Mouse (Mus musculus): ENCODE measurements around the gene Olfr1316. TPM values are rescaled to one million over a fixed set of nuclear protein-coding genes. Genes with fewer than 3 reads are reported as not detected.

Gene Olfr1316
- total RNA-seq (2017), result not detected in 2 replicates

DNA sequence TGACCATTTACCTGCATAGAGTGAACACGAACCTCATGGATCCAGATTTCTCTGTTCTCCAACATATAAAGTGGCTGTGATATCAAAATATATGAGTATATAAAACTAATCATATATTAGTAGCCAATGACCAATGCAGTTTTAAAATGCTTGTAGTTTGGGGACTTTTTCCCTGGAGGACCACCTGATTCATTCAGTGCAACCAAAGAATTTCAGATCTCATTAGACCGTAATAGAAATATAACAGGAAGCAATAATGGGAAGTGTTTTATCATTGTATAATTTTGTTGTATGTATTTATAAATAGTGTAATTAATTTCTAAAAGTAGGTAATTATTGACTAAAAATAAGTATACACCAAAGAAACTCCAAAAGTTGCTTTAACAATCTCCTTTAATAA lies at the start of gene Olfr1316:
Gene Olfr1316, minus strand, starts transcription at position 101 of the 400 bp plus-strand sequence.
- no peak for ATAC-seq (replicated peaks in 1 of 2; ENCODE audit: insufficient read depth in 1 of 2, low FRiP score in 2 of 2, low TSS enrichment in 1 of 2, low read depth in 1 of 2, poor library complexity in 2 of 2, severe bottlenecking in 2 of 2)

DNA sequence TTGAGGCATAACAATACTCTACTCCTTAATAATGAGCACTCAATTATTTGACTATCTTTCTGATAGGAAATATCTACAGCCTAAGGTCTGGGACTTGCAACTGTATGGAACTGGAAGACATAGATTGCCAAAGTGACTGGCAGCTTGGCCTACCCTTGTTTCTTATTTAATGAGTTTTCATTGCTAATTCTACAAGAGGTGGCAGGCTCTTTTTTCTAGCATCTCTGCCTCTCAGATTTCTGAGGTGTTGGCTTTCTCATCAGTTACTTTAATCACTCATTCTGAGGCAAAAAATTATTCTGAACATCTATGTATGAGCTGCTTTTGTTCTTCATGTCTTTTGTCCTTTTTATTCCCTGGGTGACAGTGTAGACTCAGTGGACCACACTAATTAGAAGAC lies 19.1 kb upstream of the Olfr1316 start, which contains the start of gene Olfr1318:
Gene Olfr1318, plus strand, starts transcription at position 301 of the 400 bp plus-strand sequence.
- no peak for ATAC-seq (replicated peaks in 1 of 2; ENCODE audit: insufficient read depth in 1 of 2, low FRiP score in 2 of 2, low TSS enrichment in 1 of 2, low read depth in 1 of 2, poor library complexity in 2 of 2, severe bottlenecking in 2 of 2)

DNA sequence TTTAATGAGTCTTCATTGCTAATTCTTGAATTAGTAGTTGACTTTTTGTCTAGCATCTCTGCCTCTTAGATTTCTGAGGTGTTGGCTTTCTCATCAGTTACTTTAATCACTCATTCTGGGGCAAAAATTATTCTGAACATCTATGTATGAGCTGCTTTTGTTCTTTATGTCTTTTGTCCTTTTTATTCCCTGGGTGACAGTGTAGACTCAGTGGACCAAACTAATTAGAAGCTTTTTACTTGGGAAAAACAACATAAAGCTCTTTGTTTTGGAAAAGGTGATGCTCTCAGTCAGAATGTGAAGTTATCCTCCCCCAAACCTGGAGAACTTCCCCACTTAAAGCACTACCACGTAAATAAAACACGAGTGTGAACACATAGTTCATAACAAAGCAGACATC lies 5.3 kb upstream of the Olfr1316 start, which contains the start of gene Olfr1317:
Gene Olfr1317, plus strand, starts transcription at position 301 of the 400 bp plus-strand sequence.
- no peak for ATAC-seq (replicated peaks in 1 of 2; ENCODE audit: insufficient read depth in 1 of 2, low FRiP score in 2 of 2, low TSS enrichment in 1 of 2, low read depth in 1 of 2, poor library complexity in 2 of 2, severe bottlenecking in 2 of 2)

DNA sequence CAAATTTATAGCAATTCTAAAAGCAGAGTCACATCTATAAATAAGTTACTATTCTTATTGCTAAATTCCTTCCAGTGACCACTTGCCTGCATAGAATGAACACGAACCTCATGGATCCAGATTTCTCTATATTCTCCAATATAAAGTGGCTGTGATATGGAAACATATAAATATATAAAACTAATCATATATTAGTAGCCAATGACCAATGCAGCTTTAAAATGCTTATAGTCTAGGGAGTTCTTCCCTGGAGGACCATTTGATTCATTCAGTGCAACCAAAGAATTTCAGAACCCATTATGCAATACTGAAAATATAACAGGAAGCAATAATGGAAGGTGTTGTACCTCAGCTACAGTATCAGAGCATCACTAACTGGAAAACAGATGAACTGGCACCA lies 19.4 kb downstream of the Olfr1316 start, which contains the start of gene Olfr1315-ps1:
Gene Olfr1315-ps1, minus strand, starts transcription at position 101 of the 400 bp plus-strand sequence.
- ATAC-seq (replicated peaks in 1 of 2; ENCODE audit: insufficient read depth in 1 of 2, low FRiP score in 2 of 2, low TSS enrichment in 1 of 2, low read depth in 1 of 2, poor library complexity in 2 of 2, severe bottlenecking in 2 of 2), result no peak

DNA sequence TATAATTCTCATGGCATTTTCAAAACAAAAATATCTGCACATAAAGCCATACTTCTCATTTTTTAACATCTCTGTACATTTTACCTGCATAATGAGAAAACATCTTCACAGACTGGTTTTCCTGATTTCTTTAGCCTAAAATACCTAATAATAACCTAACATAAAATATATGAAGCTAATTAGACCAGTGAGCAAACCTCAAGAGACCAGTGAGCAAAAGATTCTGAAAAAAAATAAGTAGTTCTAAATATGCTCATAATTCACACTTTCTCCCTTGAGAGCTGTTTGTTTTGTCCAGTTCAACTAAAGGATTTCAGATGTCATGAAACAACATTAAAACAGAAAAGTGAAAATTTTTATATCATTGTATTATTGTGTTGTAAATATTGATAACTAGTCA lies 38.1 kb downstream of the Olfr1316 start, which contains the start of gene Olfr1314:
Gene Olfr1314, minus strand, starts transcription at position 101 of the 400 bp plus-strand sequence.
- no peak for ATAC-seq (replicated peaks in 1 of 2; ENCODE audit: insufficient read depth in 1 of 2, low FRiP score in 2 of 2, low TSS enrichment in 1 of 2, low read depth in 1 of 2, poor library complexity in 2 of 2, severe bottlenecking in 2 of 2)

DNA sequence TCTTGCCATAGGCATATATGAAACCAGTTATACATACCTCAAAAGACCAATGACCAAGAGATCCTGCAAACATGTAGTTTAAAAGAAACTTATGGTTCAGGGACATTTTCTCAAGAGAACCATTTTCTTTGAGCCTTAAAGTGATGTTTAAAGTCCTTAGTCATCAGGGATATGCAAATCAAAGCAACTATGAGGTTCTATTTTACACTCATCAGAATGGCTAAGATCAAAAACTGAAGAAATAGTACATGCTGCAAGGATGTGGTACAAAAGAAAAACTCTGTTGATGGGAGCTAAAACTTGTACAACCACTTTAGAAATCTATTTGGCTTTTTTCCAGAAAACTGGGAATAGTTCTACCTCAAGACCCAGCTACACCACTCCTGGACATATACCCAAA lies 57.0 kb downstream of the Olfr1316 start, which contains the start of gene Olfr1313:
Gene Olfr1313, minus strand, starts transcription at position 101 of the 400 bp plus-strand sequence.
- no peak for ATAC-seq (replicated peaks in 1 of 2; ENCODE audit: insufficient read depth in 1 of 2, low FRiP score in 2 of 2, low TSS enrichment in 1 of 2, low read depth in 1 of 2, poor library complexity in 2 of 2, severe bottlenecking in 2 of 2)

Other genes with a start within 250 kb of the Olfr1316 start
- gene Olfr1306, start 218.7 kb downstream of the Olfr1316 start, total RNA-seq (2017), result not detected in 2 replicates
- not detected in 2 replicates for gene Olfr1307, start 185.5 kb downstream of the Olfr1316 start, total RNA-seq (2017)
- not detected in 2 replicates for gene Olfr1308, start 170.0 kb downstream of the Olfr1316 start, total RNA-seq (2017)
- not detected in 2 replicates for gene Olfr1309, start 144.7 kb downstream of the Olfr1316 start, total RNA-seq (2017)
- gene Olfr1310, start 122.3 kb downstream of the Olfr1316 start, total RNA-seq (2017), result not detected in 2 replicates
- gene Olfr1311, start 110.6 kb downstream of the Olfr1316 start, total RNA-seq (2017), result not detected in 2 replicates
- gene Olfr1312, start 84.7 kb downstream of the Olfr1316 start, total RNA-seq (2017), result not detected in 2 replicates
- gene Olfr1313, start 57.1 kb downstream of the Olfr1316 start, total RNA-seq (2017), result not detected in 2 replicates
- not detected in 2 replicates for gene Olfr1314, start 38.2 kb downstream of the Olfr1316 start, total RNA-seq (2017)
- gene Olfr1315-ps1, start 19.5 kb downstream of the Olfr1316 start, total RNA-seq (2017), result not detected in 2 replicates
- not detected in 2 replicates for gene Olfr1317, start 5.4 kb upstream of the Olfr1316 start, total RNA-seq (2017)
- not detected in 2 replicates for gene Olfr1318, start 19.2 kb upstream of the Olfr1316 start, total RNA-seq (2017)
- gene Lpcat4, start 104.5 kb upstream of the Olfr1316 start, total RNA-seq (2017), result 7.8 and 22.5 TPM in 2 replicates
- gene Nutm1, start 124.3 kb upstream of the Olfr1316 start, total RNA-seq (2017), result not detected in 2 replicates
- gene Nop10, start 126.9 kb upstream of the Olfr1316 start, total RNA-seq (2017), result 109 and 165 TPM in 2 replicates
- 95.7 and 126 TPM in 2 replicates for gene Slc12a6, start 130.8 kb upstream of the Olfr1316 start, total RNA-seq (2017)
- gene Gm21985, start 131.3 kb upstream of the Olfr1316 start, total RNA-seq (2017), result not detected in 2 replicates
- 48.9 and 54.9 TPM in 2 replicates for gene Emc4, start 233.1 kb upstream of the Olfr1316 start, total RNA-seq (2017)
- gene Katnbl1, start 244.2 kb upstream of the Olfr1316 start, total RNA-seq (2017), result 20.3 and 21.7 TPM in 2 replicates